Mouse (Mus musculus): ENCODE measurements around the gene Mettl1.

GRCm38 (mm10) chr10:127047954-127048353 is 6.7 kb downstream of the Mettl1 start, which contains the start of gene Cyp27b1:
- no peak for TF ChIP-seq CTCF (IDR thresholded peaks at IDR 0.05; ENCODE audit: low read depth, low read length)
- no peak for TF ChIP-seq POLR2AphosphoS5 (IDR thresholded peaks at IDR 0.05; ENCODE audit: insufficient replicate concordance, low read depth, low read length)

All from G1E (cell line).